Mouse (Mus musculus): ENCODE results near the gene Itga1.

The Itga1 gene

GRCm38 (mm10) chr13:114987668-114988067, 114.1 kb downstream of the Itga1 start:
- in situ Hi-C loops (cut with MboI, MseI), result no loop called here

- in situ Hi-C loops (cut with MboI, MseI), result no loop called here
Observed at GRCm38 (mm10) chr13:114987161-114987560, 114.6 kb downstream of the Itga1 start.

- in situ Hi-C loops (cut with MboI, MseI), result no loop called here
Observed at GRCm38 (mm10) chr13:114984658-114985057, 117.1 kb downstream of the Itga1 start.

GRCm38 (mm10) chr13:114983116-114983515, 118.6 kb downstream of the Itga1 start:
- in situ Hi-C loops (cut with MboI, MseI), result no loop called here

- in situ Hi-C loops (cut with MboI, MseI), result no loop called here
Observed at GRCm38 (mm10) chr13:114980831-114981419, 120.8 kb downstream of the Itga1 start.

GRCm38 (mm10) chr13:114974484-114975042, 127.2 kb downstream of the Itga1 start:
- in situ Hi-C loops (cut with MboI, MseI), result loop anchor here (5.0 to 25.0 kb wide), 2 partner anchors 472 to 1112 kb away; no protein-coding TSS in a partner anchor

- in situ Hi-C loops (cut with MboI, MseI), result loop anchor here (25.0 kb wide), 1 partner anchor 1110 kb away; no protein-coding TSS in a partner anchor
Observed at GRCm38 (mm10) chr13:114971905-114972304, 129.9 kb downstream of the Itga1 start.

- in situ Hi-C loops (cut with MboI, MseI), result loop anchor here (5.0 to 25.0 kb wide), 2 partner anchors 137 to 1102 kb away; no protein-coding TSS in a partner anchor
Observed at GRCm38 (mm10) chr13:114964233-114964632, 137.5 kb downstream of the Itga1 start.

GRCm38 (mm10) chr13:114954516-114954915, 147.2 kb downstream of the Itga1 start:
- in situ Hi-C loops (cut with MboI, MseI), result loop anchor here (25.0 kb wide), 1 partner anchor 1092 kb away; no protein-coding TSS in a partner anchor

GRCm38 (mm10) chr13:114933541-114933940, 168.2 kb downstream of the Itga1 start:
- in situ Hi-C loops (cut with MboI, MseI), result no loop called here

- in situ Hi-C loops (cut with MboI, MseI), result no loop called here
Observed at GRCm38 (mm10) chr13:114931775-114932294, 169.9 kb downstream of the Itga1 start, which contains the start of gene Itga2. Itga2 (minus strand) TSS chr13:114932100.

GRCm38 (mm10) chr13:114930996-114931649, 170.6 kb downstream of the Itga1 start:
- in situ Hi-C loops (cut with MboI, MseI), result no loop called here

- in situ Hi-C loops (cut with MboI, MseI), result no loop called here
Observed at GRCm38 (mm10) chr13:114924785-114925184, 177.0 kb downstream of the Itga1 start.

- in situ Hi-C loops (cut with MboI, MseI), result no loop called here
Observed at GRCm38 (mm10) chr13:114923331-114923730, 178.4 kb downstream of the Itga1 start.

GRCm38 (mm10) chr13:114915767-114916166, 186.0 kb downstream of the Itga1 start:
- in situ Hi-C loops (cut with MboI, MseI), result no loop called here

GRCm38 (mm10) chr13:114914963-114915362, 186.8 kb downstream of the Itga1 start:
- in situ Hi-C loops (cut with MboI, MseI), result no loop called here

GRCm38 (mm10) chr13:114914559-114914958, 187.2 kb downstream of the Itga1 start:
- in situ Hi-C loops (cut with MboI, MseI), result no loop called here

GRCm38 (mm10) chr13:114910629-114911028, 191.1 kb downstream of the Itga1 start:
- in situ Hi-C loops (cut with MboI, MseI), result no loop called here

GRCm38 (mm10) chr13:114909514-114909913, 192.2 kb downstream of the Itga1 start:
- in situ Hi-C loops (cut with MboI, MseI), result no loop called here

- in situ Hi-C loops (cut with MboI, MseI), result no loop called here
Observed at GRCm38 (mm10) chr13:114907876-114908275, 193.9 kb downstream of the Itga1 start.

Measured in T-helper 2 cell (primary cell).